Mouse (Mus musculus) kidney, adult 11 months (tissue): ENCODE measurements around the gene Uvssa.

Experiments used
- DNase-seq: peaks from one replicate; pipeline ENCODE4 v3.0.0; 2022

Gene Uvssa

GRCm38 (mm10) chr5:33377176-33377575, 1.2 kb upstream of the Uvssa start:
- no peak for DNase-seq

GRCm38 (mm10) chr5:33377801-33378301, 498 bp upstream of the Uvssa start:
- no peak for DNase-seq

- no peak for DNase-seq
These were observed 9.2 kb downstream of the Uvssa start for GRCm38 (mm10) chr5:33387550-33387949.

- peak; percentile 66 for DNase-seq
These were observed 15.5 kb downstream of the Uvssa start for GRCm38 (mm10) chr5:33393803-33394202.

GRCm38 (mm10) chr5:33395693-33396092, 17.3 kb downstream of the Uvssa start:
- no peak for DNase-seq

- DNase-seq, result no peak
These were observed 18.5 kb downstream of the Uvssa start for GRCm38 (mm10) chr5:33396828-33397227.

- no peak for DNase-seq
These were observed 22.5 kb downstream of the Uvssa start for GRCm38 (mm10) chr5:33400819-33401218.

- DNase-seq, result no peak
These were observed 42.0 kb downstream of the Uvssa start for GRCm38 (mm10) chr5:33420313-33420712.

GRCm38 (mm10) chr5:33427461-33427860, 49.1 kb downstream of the Uvssa start:
- DNase-seq, result no peak

GRCm38 (mm10) chr5:33430106-33430505, 51.8 kb downstream of the Uvssa start:
- no peak for DNase-seq

- no peak for DNase-seq
These were observed 52.3 kb downstream of the Uvssa start for GRCm38 (mm10) chr5:33430511-33431172.

GRCm38 (mm10) chr5:33431173-33432005, 53.0 kb downstream of the Uvssa start:
- DNase-seq, result no peak

- DNase-seq, result no peak
These were observed 53.9 kb downstream of the Uvssa start for GRCm38 (mm10) chr5:33432057-33432935.

- DNase-seq, result no peak
These were observed 55.1 kb downstream of the Uvssa start, which contains the start of gene Nkx1-1 for GRCm38 (mm10) chr5:33433201-33434138. Gene Nkx1-1 (minus strand): TSS chr5:33433976.

GRCm38 (mm10) chr5:33434141-33434780, 55.9 kb downstream of the Uvssa start:
- DNase-seq, result no peak

- DNase-seq, result no peak
These were observed 56.8 kb downstream of the Uvssa start for GRCm38 (mm10) chr5:33435151-33435550.

GRCm38 (mm10) chr5:33435941-33436340, 57.6 kb downstream of the Uvssa start:
- no peak for DNase-seq

- peak; percentile 80 for DNase-seq
These were observed 59.9 kb downstream of the Uvssa start for GRCm38 (mm10) chr5:33438214-33438613.

- DNase-seq, result no peak
These were observed 64.8 kb downstream of the Uvssa start for GRCm38 (mm10) chr5:33442927-33443710.

- no peak for DNase-seq
These were observed 65.4 kb downstream of the Uvssa start for GRCm38 (mm10) chr5:33443794-33444193.
